In genomic region chr9:70080976-70081375, GRCm38 (mm10) we compare ENCODE assay signal across 12 mouse cellular contexts. TPM values are rescaled to one million over a fixed set of nuclear protein-coding genes. Genes with fewer than 3 reads are reported as not detected.
DNase-seq lines count a peak whose midpoint lies in the region; ATAC-seq and TF ChIP-seq lines count a peak whose summit lies in the region.
"Had no signal": no experiment of that assay in that cellular context is flagged by ENCODE, and none has a peak within 500 bp of the region (broad histone marks: within the 10 kb centered on the region; RNA-seq: fewer than 3 reads in every experiment).

No protein-coding gene starts in this region.

- TF ChIP-seq CTCF in spleen, adult 2 months (IDR thresholded peaks at IDR 0.05; ENCODE audit: extremely low read depth, insufficient read depth, insufficient read length, insufficient replicate concordance), result no peak

- no peak overlapping the region for H3K4me3 ChIP-seq in hindbrain, embryonic 14.5 days (replicated peaks; ENCODE audit: low read length)
- no peak overlapping the region for H3K4me3 ChIP-seq in hindbrain, embryonic 11.5 days (ENCODE audit: low read depth, low read length)
- no peak overlapping the region for H3K4me3 ChIP-seq in spleen, adult 2 months (ENCODE audit: extremely low read depth, insufficient read depth, insufficient read length)
- H3K4me3 ChIP-seq: midbrain, embryonic 12.5 days; stomach, embryonic 15.5 days had no signal

- H3K27me3 ChIP-seq in hindbrain, embryonic 14.5 days (ENCODE audit: control insufficient read depth, insufficient read depth, low read length), result no peaks in the 10 kb centered on the region
- H3K27me3 ChIP-seq in hindbrain, embryonic 11.5 days (ENCODE audit: control insufficient read depth, insufficient read depth, low read length), result no peaks in the 10 kb centered on the region
- no peaks in the 10 kb centered on the region for H3K27me3 ChIP-seq in spleen, adult 2 months (ENCODE audit: control insufficient read depth, insufficient read depth, low read length)
- H3K27me3 ChIP-seq in splenic B cell, adult 2 months (ENCODE audit: control insufficient read depth, insufficient read depth, low read length, poor library complexity, severe bottlenecking), result no peaks in the 10 kb centered on the region
- H3K27me3 ChIP-seq: midbrain, embryonic 12.5 days; stomach, embryonic 15.5 days had no signal

- H3K4me2 ChIP-seq in hindbrain, embryonic 14.5 days (replicated peaks), result no peak overlapping the region
- no peak overlapping the region for H3K4me2 ChIP-seq in hindbrain, embryonic 11.5 days (replicated peaks; ENCODE audit: low read depth, low read length)
- H3K4me2 ChIP-seq: midbrain, embryonic 12.5 days; stomach, embryonic 15.5 days had no signal

- H3K36me3 ChIP-seq in hindbrain, embryonic 14.5 days (replicated peaks; ENCODE audit: control insufficient read depth, insufficient read depth), result no peaks in the 10 kb centered on the region
- H3K36me3 ChIP-seq in hindbrain, embryonic 11.5 days (ENCODE audit: control insufficient read depth, insufficient read depth, low read length), result no peaks in the 10 kb centered on the region
- H3K36me3 ChIP-seq in spleen, adult 2 months (ENCODE audit: control insufficient read depth, insufficient read depth, low read length), result no peaks in the 10 kb centered on the region
- no peaks in the 10 kb centered on the region for H3K36me3 ChIP-seq in splenic B cell, adult 2 months (ENCODE audit: control insufficient read depth, insufficient read depth, low read length, poor library complexity, severe bottlenecking)
- H3K36me3 ChIP-seq: midbrain, embryonic 12.5 days; stomach, embryonic 15.5 days had no signal

- no peak for TF ChIP-seq POLR2A in spleen, adult 2 months (IDR thresholded peaks at IDR 0.05; ENCODE audit: low read depth, low read length)

- H3K27ac ChIP-seq in hindbrain, embryonic 14.5 days, result no peak overlapping the region
- no peak overlapping the region for H3K27ac ChIP-seq in hindbrain, embryonic 11.5 days (ENCODE audit: low read depth, low read length)
- H3K27ac ChIP-seq in spleen, adult 2 months (ENCODE audit: insufficient read depth, low read length), result peak overlapping the region; percentile 79
- H3K27ac ChIP-seq: midbrain, embryonic 12.5 days; stomach, embryonic 15.5 days had no signal

- H3K4me1 ChIP-seq in hindbrain, embryonic 14.5 days (replicated peaks; ENCODE audit: control insufficient read depth, insufficient read depth, low read length), result no peaks in the 10 kb centered on the region
- H3K4me1 ChIP-seq in hindbrain, embryonic 11.5 days (replicated peaks; ENCODE audit: control insufficient read depth, insufficient read depth, low read length), result no peaks in the 10 kb centered on the region
- peaks cover 10% of the 10 kb centered on the region; the same call in 1 of the 2 replicates for H3K4me1 ChIP-seq in spleen, adult 2 months (ENCODE audit: control insufficient read depth, insufficient read depth, insufficient read length)
- H3K4me1 ChIP-seq: midbrain, embryonic 12.5 days; stomach, embryonic 15.5 days had no signal

- WGBS in hindbrain, embryonic 14.5 days, result 74% methylated on average over 2 of the region's 2 CpGs
- 72% methylated on average over 2 of the region's 2 CpGs for whole genome bisulfite sequencing in hindbrain, embryonic 11.5 days
- 48% methylated on average over 2 of the region's 2 CpGs for WGBS in spleen, adult 2 months

- DNase-seq in hindbrain, embryonic 14.5 days (ENCODE audit: low spot score), result peak; percentile 49
- no peak for DNase-seq in hindbrain, embryonic 11.5 days (ENCODE audit: low spot score)
- peak in 1 of 2 experiments; percentile 49 for DNase-seq in spleen, adult 2 months (ENCODE audit: low read depth in 1 of 2, low spot score in 2 of 2)
- no peak for DNase-seq in spleen, postnatal 10 days (ENCODE audit: low spot score in 2 of 2)
- peak; percentile 17 for DNase-seq in brain, adult 2 months (ENCODE audit: low read depth, low spot score)
- peak; percentile 77 for DNase-seq in splenic B cell, adult 2 months (ENCODE audit: low read depth, low spot score)
- DNase-seq in frontal cortex, postnatal 14 days (ENCODE audit: low spot score in 2 of 2), result no peak
- DNase-seq in urinary bladder, adult 18-20 months (ENCODE audit: low spot score in 2 of 2), result no peak
- DNase-seq: heart, adult 18-20 months; left cerebral cortex, postnatal 4 days had no signal

- no peaks in the 10 kb centered on the region for H3K9me3 ChIP-seq in hindbrain, embryonic 14.5 days (ENCODE audit: control insufficient read depth, low read length)
- H3K9me3 ChIP-seq in hindbrain, embryonic 11.5 days (ENCODE audit: control insufficient read depth, low read length), result no peaks in the 10 kb centered on the region
- H3K9me3 ChIP-seq: midbrain, embryonic 12.5 days; stomach, embryonic 15.5 days had no signal

- H3K9ac ChIP-seq in hindbrain, embryonic 14.5 days, result no peak overlapping the region
- H3K9ac ChIP-seq in hindbrain, embryonic 11.5 days (ENCODE audit: low read depth, low read length), result no peak overlapping the region
- H3K9ac ChIP-seq: midbrain, embryonic 12.5 days; stomach, embryonic 15.5 days had no signal

- ATAC-seq in hindbrain, embryonic 14.5 days (ENCODE audit: low FRiP score), result no peak
- no peak for ATAC-seq in hindbrain, embryonic 11.5 days (ENCODE audit: low FRiP score)

RNA-seq across cellular contexts. Expression of gene Gcnt3, which starts 43.1 kb away (rescaled TPM):
- polyA plus RNA-seq in hindbrain, embryonic 14.5 days (2014; fragmentation: Nextera tagmentation; extraction: Ambion mirVana), result 0.04 TPM in 1 of 2 replicates, not detected in the other
- 0.03 TPM in 1 of 2 replicates, not detected in the other for polyA plus RNA-seq in hindbrain, embryonic 11.5 days (2014; fragmentation: Nextera tagmentation; extraction: Ambion mirVana)
- polyA plus RNA-seq in spleen, adult 2 months (2012; rRNA removed), result not detected in 2 replicates
- polyA plus RNA-seq: midbrain, embryonic 12.5 days had no signal

Comparison
In these comparisons a context has a peak if more than half of its experiments do, and no peak if none do; other contexts are left out.
1. DNase-seq: peak in hindbrain, embryonic 14.5 days (single experiment), brain, adult 2 months (single experiment) and splenic B cell, adult 2 months (single experiment); none in hindbrain, embryonic 11.5 days (single experiment), spleen, postnatal 10 days (0 of 2), frontal cortex, postnatal 14 days (0 of 2) and urinary bladder, adult 18-20 months (0 of 2).